Mouse (Mus musculus) splenic B cell, adult 2 months (primary cell): ENCODE measurements at regions not wholly inside any gene's neighbourhood (a gene's known extent, or its start where the extent isn't known, plus 50 kb on each side); places are given as distances from the start of the nearest gene placed in this dataset.

Experiments
- DNase-seq: peaks from one replicate; pipeline ENCODE4 v3.0.0-alpha.2; 2011; ENCODE audit warnings: low read depth, low spot score
- H3K27me3 ChIP-seq: 2 replicates; pipeline ENCODE4 v1.6.1; 2012; ENCODE audit warnings: mild to moderate bottlenecking, low read length, moderate library complexity, mixed read lengths; ENCODE audit not compliant: control insufficient read depth, poor library complexity, insufficient read depth, severe bottlenecking
- H3K36me3 ChIP-seq: 2 replicates; pipeline ENCODE4 v1.6.1; 2012; ENCODE audit warnings: mild to moderate bottlenecking, low read length, moderate library complexity, mixed read lengths; ENCODE audit not compliant: control insufficient read depth, poor library complexity, insufficient read depth, severe bottlenecking

- Histone ChIP-seq H3K36me3 (no peaks in the 10 kb centered on the region), H3K27me3 (no peaks in the 10 kb centered on the region)
- DNase-seq = no peak
Observed at GRCm38 (mm10) chr13:26509841-26510240, 260.1 kb downstream of the Hdgfl1 start.

GRCm38 (mm10) chr13:26503744-26504143, 266.2 kb downstream of the Hdgfl1 start:
- H3K27me3 ChIP-seq = no peaks in the 10 kb centered on the region
- DNase-seq = no peak
- no peaks in the 10 kb centered on the region for H3K36me3 ChIP-seq

GRCm38 (mm10) chr13:26497086-26497485, 272.9 kb downstream of the Hdgfl1 start:
- Histone ChIP-seq H3K36me3 (no peaks in the 10 kb centered on the region), H3K27me3 (no peaks in the 10 kb centered on the region)
- no peak for DNase-seq

GRCm38 (mm10) chr13:26495871-26496270, 274.1 kb downstream of the Hdgfl1 start:
- H3K27me3 ChIP-seq = no peaks in the 10 kb centered on the region
- H3K36me3 ChIP-seq = no peaks in the 10 kb centered on the region
- DNase-seq = no peak

GRCm38 (mm10) chr13:26469343-26469742, 300.6 kb downstream of the Hdgfl1 start:
- no peak for DNase-seq
- Histone ChIP-seq H3K36me3 (no peaks in the 10 kb centered on the region), H3K27me3 (no peaks in the 10 kb centered on the region)

- no peak for DNase-seq
- H3K36me3 ChIP-seq = no peaks in the 10 kb centered on the region
- H3K27me3 ChIP-seq = no peaks in the 10 kb centered on the region
Observed at GRCm38 (mm10) chr13:26467526-26467925, 302.4 kb downstream of the Hdgfl1 start.

GRCm38 (mm10) chr13:26464523-26464922, 305.4 kb downstream of the Hdgfl1 start:
- DNase-seq = no peak
- no peaks in the 10 kb centered on the region for H3K36me3 ChIP-seq
- H3K27me3 ChIP-seq = no peaks in the 10 kb centered on the region

- H3K27me3 ChIP-seq = no peaks in the 10 kb centered on the region
- no peaks in the 10 kb centered on the region for H3K36me3 ChIP-seq
- no peak for DNase-seq
Observed at GRCm38 (mm10) chr13:26464096-26464495, 305.9 kb downstream of the Hdgfl1 start.

- Histone ChIP-seq H3K36me3 (no peaks in the 10 kb centered on the region), H3K27me3 (no peaks in the 10 kb centered on the region)
- no peak for DNase-seq
Observed at GRCm38 (mm10) chr13:26457487-26458253, 312.3 kb downstream of the Hdgfl1 start.

- Histone ChIP-seq H3K27me3 (no peaks in the 10 kb centered on the region), H3K36me3 (no peaks in the 10 kb centered on the region)
- DNase-seq = no peak
Observed at GRCm38 (mm10) chr13:26426639-26427038, 343.3 kb downstream of the Hdgfl1 start.

- DNase-seq = no peak
- Histone ChIP-seq H3K27me3 (no peaks in the 10 kb centered on the region), H3K36me3 (no peaks in the 10 kb centered on the region)
Observed at GRCm38 (mm10) chr13:26424513-26424912, 345.5 kb downstream of the Hdgfl1 start.

- H3K36me3 ChIP-seq = no peaks in the 10 kb centered on the region
Observed at GRCm38 (mm10) chr13:26405757-26406156, 364.2 kb downstream of the Hdgfl1 start.

GRCm38 (mm10) chr13:26404707-26405106, 365.3 kb downstream of the Hdgfl1 start:
- no peak for DNase-seq
- no peaks in the 10 kb centered on the region for H3K36me3 ChIP-seq
- no peaks in the 10 kb centered on the region for H3K27me3 ChIP-seq

More at GRCm38 (mm10) chr13:26405757-26406156, 364.2 kb downstream of the Hdgfl1 start:
- DNase-seq = no peak
- H3K27me3 ChIP-seq = no peaks in the 10 kb centered on the region

GRCm38 (mm10) chr13:26387861-26388621, 381.9 kb downstream of the Hdgfl1 start:
- Histone ChIP-seq H3K27me3 (no peaks in the 10 kb centered on the region), H3K36me3 (no peaks in the 10 kb centered on the region)
- DNase-seq = no peak

- no peaks in the 10 kb centered on the region for H3K27me3 ChIP-seq
- H3K36me3 ChIP-seq = no peaks in the 10 kb centered on the region
- DNase-seq = no peak
Observed at GRCm38 (mm10) chr13:26382631-26383030, 387.3 kb downstream of the Hdgfl1 start.
